Mouse (Mus musculus) heart, embryonic 11.5 days (tissue): ENCODE data around the gene Ints11. TPM values are rescaled to one million over a fixed set of nuclear protein-coding genes. Genes with fewer than 3 reads are reported as not detected.

Experiments used
- ATAC-seq: fragments of 200-750 bp; cut with Nextera tagmentation; replicated peaks from 2 replicates; pipeline ENCODE4 v1.8.0; 2017; ENCODE audit warnings: moderate library complexity; ENCODE audit not compliant: insufficient number of reproducible peaks, low FRiP score, low TSS enrichment
- H3K27ac ChIP-seq: fragments of 300-500 bp; sonication (generic); 2 replicates; pipeline ENCODE4 v1.5.1; 2014; ENCODE audit warnings: mild to moderate bottlenecking, low read depth, low read length
- H3K27me3 ChIP-seq: fragments of 300-500 bp; sonication (generic); 2 replicates; pipeline ENCODE4 v1.6.1; 2014; ENCODE audit warnings: mild to moderate bottlenecking, low read length, mixed read lengths; ENCODE audit not compliant: control insufficient read depth, insufficient read depth
- H3K36me3 ChIP-seq: fragments of 300-500 bp; sonication (generic); 2 replicates; pipeline ENCODE4 v1.6.1; 2014; ENCODE audit warnings: mild to moderate bottlenecking, low read length, moderate library complexity, mixed read lengths; ENCODE audit not compliant: control insufficient read depth, insufficient read depth
- H3K4me1 ChIP-seq: fragments of 300-500 bp; sonication (generic); 2 replicates; pipeline ENCODE4 v1.6.1; 2014; ENCODE audit warnings: low read length; ENCODE audit not compliant: control insufficient read depth, insufficient read depth
- H3K4me2 ChIP-seq: fragments of 300-500 bp; sonication (generic); 2 replicates; pipeline ENCODE4 v1.6.1; 2014; ENCODE audit warnings: mild to moderate bottlenecking, moderate library complexity
- H3K4me3 ChIP-seq: fragments of 300-500 bp; sonication (generic); 2 replicates; pipeline ENCODE4 v1.5.1; 2014; ENCODE audit warnings: low read depth, low read length
- H3K9ac ChIP-seq: fragments of 300-500 bp; sonication (generic); 2 replicates; pipeline ENCODE4 v1.6.1; 2014; ENCODE audit warnings: mild to moderate bottlenecking, low read depth, low read length, moderate library complexity
- H3K9me3 ChIP-seq: fragments of 300-500 bp; sonication (generic); replicated peaks from 2 replicates; pipeline ENCODE4 v1.6.1; 2016; ENCODE audit warnings: low read length; ENCODE audit not compliant: control insufficient read depth
- WGBS: fragments of 180-500 bp; shearing (Covaris S2); extraction: QIAGEN DNeasy Blood & Tissue Kit; methylation state at CpG from one replicate; pipeline ENCODE4 v1.1.7; 2014; ENCODE audit not compliant: insufficient replicate concordance; 5-methylcytosine and 5-hydroxymethylcytosine counted together
- polyA plus RNA-seq: library from polyadenylated mRNA; unstranded; fragments of >200 nt; fragmentation: Nextera tagmentation; extraction: Ambion mirVana; gene quantifications from 2 replicates; pipeline ENCODE4 v1.2.1, GENCODE M21; 2014

Ints11 gene
- polyA plus RNA-seq, 1 experiment from 2014 or later: 40.7 TPM

- 8% methylated on average over 22 of the region's 22 CpGs for WGBS
- peaks cover 16% of the 10 kb centered on the region for H3K36me3 ChIP-seq
- H3K9me3 ChIP-seq: no peaks in the 10 kb centered on the region
- H3K9ac ChIP-seq: peak overlapping the region; percentile 73
- no peaks in the 10 kb centered on the region for H3K27me3 ChIP-seq
- ATAC-seq: peak; percentile 31; the same call in 1 of the 2 replicates
- peak overlapping the region; percentile 88 for H3K4me2 ChIP-seq
- H3K4me3 ChIP-seq: peak overlapping the region; percentile 67
- 0 out of 2 replicates have a peak, but pooled peaks cover 3% of the 10 kb centered on the region for H3K4me1 ChIP-seq
- H3K27ac ChIP-seq: no peak overlapping the region
Observed at GRCm38 (mm10) chr4:155868614-155869298, 590 bp upstream of the Ints11 start.

GRCm38 (mm10) chr4:155871404-155871803 lies 2.1 kb downstream of the Ints11 start:
- Histone ChIP-seq H3K27ac (no peak overlapping the region), H3K4me2 (no peak overlapping the region), H3K4me1 (0 out of 2 replicates have a peak, but pooled peaks cover 3% of the 10 kb centered on the region), H3K4me3 (no peak overlapping the region), H3K9me3 (no peaks in the 10 kb centered on the region), H3K36me3 (peaks cover 25% of the 10 kb centered on the region), H3K27me3 (no peaks in the 10 kb centered on the region), H3K9ac (no peak overlapping the region)
- WGBS: 91% methylated on average over 7 of the region's 7 CpGs
- ATAC-seq: no peak

GRCm38 (mm10) chr4:155883587-155883986 lies 14.2 kb downstream of the Ints11 start:
- Histone ChIP-seq H3K36me3 (peaks cover 29% of the 10 kb centered on the region), H3K27me3 (no peaks in the 10 kb centered on the region), H3K4me1 (no peaks in the 10 kb centered on the region), H3K4me3 (no peak overlapping the region), H3K9me3 (no peaks in the 10 kb centered on the region), H3K4me2 (no peak overlapping the region), H3K27ac (peak overlapping the region; percentile 89), H3K9ac (no peak overlapping the region)
- ATAC-seq: 0 out of 2 replicates have a peak, but pooled peaks have one; percentile 39
- 55% methylated on average over 3 of the region's 3 CpGs for WGBS

DNA sequence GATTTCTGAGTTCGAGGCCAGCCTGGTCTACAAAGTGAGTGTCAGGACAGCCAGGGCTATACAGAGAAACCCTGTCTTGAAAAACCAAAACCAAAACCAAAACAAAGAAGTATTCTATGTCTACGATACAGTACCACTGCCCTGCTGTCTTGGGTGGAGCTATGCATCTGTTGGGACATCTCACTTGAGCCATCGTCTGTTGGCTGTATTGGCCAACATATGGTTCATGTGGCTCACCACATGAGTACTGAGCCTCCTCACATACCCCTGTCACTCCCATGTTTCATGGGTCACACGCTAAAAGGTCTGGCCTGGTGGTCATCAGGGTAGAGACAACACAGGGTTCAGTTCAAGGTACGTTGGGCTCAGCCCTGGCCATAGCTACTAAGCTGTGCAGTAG lies 17.0 kb downstream of the Ints11 start:
- no peak overlapping the region for H3K4me2 ChIP-seq
- H3K27me3 ChIP-seq: no peaks in the 10 kb centered on the region
- H3K9me3 ChIP-seq: no peaks in the 10 kb centered on the region
- no peak overlapping the region for H3K27ac ChIP-seq
- H3K9ac ChIP-seq: no peak overlapping the region
- ATAC-seq: no peak
- WGBS: 93% methylated on average over 5 of the region's 5 CpGs
- H3K4me1 ChIP-seq: peaks cover 6% of the 10 kb centered on the region
- H3K36me3 ChIP-seq: peaks cover 29% of the 10 kb centered on the region
- H3K4me3 ChIP-seq: no peak overlapping the region

DNA sequence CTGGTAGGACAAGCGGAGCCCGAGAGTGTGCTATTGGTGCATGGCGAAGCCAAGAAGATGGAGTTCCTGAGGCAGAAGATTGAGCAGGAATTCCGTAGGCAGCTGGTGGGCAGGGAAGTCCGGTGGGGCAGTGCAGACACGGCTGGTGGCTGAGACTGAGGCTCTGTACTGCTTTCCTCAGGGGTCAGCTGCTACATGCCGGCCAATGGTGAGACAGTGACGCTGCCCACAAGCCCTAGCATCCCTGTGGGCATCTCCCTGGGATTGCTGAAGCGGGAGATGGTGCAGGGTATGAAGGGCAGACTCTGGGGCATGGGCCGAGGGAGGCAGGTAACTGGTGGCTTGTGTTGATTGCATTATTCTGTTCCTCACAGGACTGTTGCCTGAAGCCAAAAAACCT lies 18.3 kb downstream of the Ints11 start:
- H3K4me3 ChIP-seq: no peak overlapping the region
- 89% methylated on average over 10 of the region's 10 CpGs for WGBS
- peaks cover 8% of the 10 kb centered on the region for H3K4me1 ChIP-seq
- H3K27ac ChIP-seq: no peak overlapping the region
- H3K36me3 ChIP-seq: peaks cover 29% of the 10 kb centered on the region
- no peaks in the 10 kb centered on the region for H3K9me3 ChIP-seq
- no peak overlapping the region for H3K4me2 ChIP-seq
- ATAC-seq: no peak
- no peak overlapping the region for H3K9ac ChIP-seq
- no peaks in the 10 kb centered on the region for H3K27me3 ChIP-seq

- Histone ChIP-seq H3K4me1 (peaks cover 13% of the 10 kb centered on the region), H3K4me2 (no peak overlapping the region), H3K9me3 (no peaks in the 10 kb centered on the region), H3K36me3 (peaks cover 29% of the 10 kb centered on the region), H3K4me3 (no peak overlapping the region), H3K27ac (no peak overlapping the region), H3K9ac (no peak overlapping the region), H3K27me3 (no peaks in the 10 kb centered on the region)
- ATAC-seq: no peak
- WGBS: 96% methylated on average over 9 of the region's 9 CpGs
Observed at GRCm38 (mm10) chr4:155888181-155888580, 18.8 kb downstream of the Ints11 start.

GRCm38 (mm10) chr4:155889316-155889715 lies 20.0 kb downstream of the Ints11 start:
- peaks cover 29% of the 10 kb centered on the region for H3K36me3 ChIP-seq
- 77% methylated on average over 5 of the region's 5 CpGs for WGBS
- no peak overlapping the region for H3K9ac ChIP-seq
- H3K27ac ChIP-seq: no peak overlapping the region
- no peaks in the 10 kb centered on the region for H3K9me3 ChIP-seq
- H3K4me3 ChIP-seq: no peak overlapping the region
- no peak overlapping the region for H3K4me2 ChIP-seq
- no peaks in the 10 kb centered on the region for H3K27me3 ChIP-seq
- peaks cover 19% of the 10 kb centered on the region for H3K4me1 ChIP-seq
- ATAC-seq: no peak

DNA sequence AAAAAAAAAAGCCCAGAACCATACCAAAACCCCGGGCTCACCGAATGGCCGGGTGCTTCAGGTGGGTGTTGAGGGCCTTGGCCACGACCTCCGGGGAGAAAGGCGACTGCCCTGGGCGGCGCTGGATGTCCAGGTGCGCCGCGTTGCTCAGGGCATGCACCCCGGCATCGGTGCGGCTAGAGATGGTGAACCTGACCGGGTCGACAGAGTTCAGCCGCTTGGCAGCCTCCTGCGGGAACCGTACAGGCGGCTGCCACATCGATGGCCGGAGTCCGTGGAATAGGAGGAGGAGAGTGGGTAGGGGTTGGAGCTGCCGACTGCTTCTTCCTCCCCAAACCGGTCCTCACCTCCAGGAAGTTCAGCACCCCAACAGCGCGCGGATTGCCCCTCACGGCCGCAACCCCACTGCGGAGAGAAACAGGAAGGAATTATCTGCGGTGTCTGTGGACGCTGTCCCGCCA lies 21.7 kb downstream of the Ints11 start:
- WGBS: under 1% methylated on average over 34 of the region's 34 CpGs
- Histone ChIP-seq H3K27ac (no peak overlapping the region), H3K27me3 (no peaks in the 10 kb centered on the region), H3K9me3 (no peaks in the 10 kb centered on the region), H3K4me2 (peak overlapping the region; percentile 98), H3K4me3 (peak overlapping the region; percentile 85), H3K4me1 (peaks cover 27% of the 10 kb centered on the region), H3K9ac (peak overlapping the region; percentile 93), H3K36me3 (peaks cover 20% of the 10 kb centered on the region)
- no peak for ATAC-seq

- ATAC-seq: peak; percentile 84
- Histone ChIP-seq H3K4me1 (peaks cover 27% of the 10 kb centered on the region), H3K4me3 (peak within 1 kb of the TSS; percentile 85), H3K4me2 (peak within 1 kb of the TSS; percentile 98), H3K27ac (peak within 1 kb of the TSS; percentile 96), H3K9ac (peak within 1 kb of the TSS; percentile 93), H3K9me3 (no peaks in the 10 kb centered on the region), H3K36me3 (peaks cover 17% of the 10 kb centered on the region), H3K27me3 (no peaks in the 10 kb centered on the region)
- WGBS: under 1% methylated on average over 52 of the region's 52 CpGs
Observed at GRCm38 (mm10) chr4:155891551-155892001, 22.2 kb downstream of the Ints11 start, which contains the start of the genes Pusl1 and Acap3. Pusl1 (minus strand) TSS chr4:155891781. Acap3 (plus strand) TSS chr4:155891822.
